Mouse (Mus musculus): ENCODE measurements around the gene Cry1.

Gene Cry1

DNA sequence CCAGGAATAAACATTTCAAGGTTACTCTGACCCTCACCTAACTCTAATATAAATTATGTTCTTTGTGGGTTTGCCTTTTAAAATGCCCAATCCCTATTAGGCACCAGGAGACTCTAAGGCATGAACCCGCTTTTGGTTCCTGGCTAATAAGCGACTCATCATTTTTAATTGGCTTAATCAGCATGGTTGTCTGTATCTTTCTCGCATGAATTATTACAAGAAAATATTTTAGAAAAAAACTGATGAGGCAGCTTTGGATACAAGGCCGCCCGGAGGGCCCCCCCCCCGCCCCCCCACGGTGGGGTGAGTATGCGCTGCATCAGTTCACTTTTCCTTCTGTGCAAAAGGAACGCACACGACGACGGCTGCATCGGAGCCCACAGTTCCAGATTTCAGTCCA lies 20.1 kb downstream of the Cry1 start:
- DNase-seq (ENCODE audit: extremely low read depth, insufficient read length, low spot score), result no peak

DNA sequence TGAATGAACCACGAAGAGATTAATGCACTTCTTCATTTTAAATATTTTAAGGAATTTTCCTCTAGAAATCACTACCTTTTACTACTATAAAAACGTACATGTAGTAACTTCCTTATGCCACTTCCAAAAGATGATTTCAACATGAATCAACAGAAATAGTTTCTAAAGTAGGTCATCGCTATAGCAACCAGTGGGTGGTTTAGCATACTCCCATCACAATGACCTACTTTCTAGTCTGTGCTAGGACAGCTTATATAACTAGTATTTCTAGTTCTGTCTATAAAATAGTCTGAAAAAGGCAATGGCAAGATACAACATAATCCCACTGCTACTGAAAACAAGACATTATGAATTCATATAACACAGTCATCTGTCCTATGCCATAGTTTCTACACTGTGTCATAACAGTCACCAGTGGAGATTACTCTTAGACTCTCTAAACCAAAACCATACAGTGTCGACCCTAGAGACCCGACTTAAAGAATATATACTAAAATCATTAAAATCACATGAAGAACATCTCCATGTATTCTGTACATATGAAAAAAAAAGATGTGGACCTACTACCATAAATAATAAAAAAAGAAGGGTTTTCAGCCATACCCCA lies 23.0 kb downstream of the Cry1 start:
- DNase-seq (ENCODE audit: extremely low read depth, insufficient read length, low spot score), result peak; percentile 42

DNA sequence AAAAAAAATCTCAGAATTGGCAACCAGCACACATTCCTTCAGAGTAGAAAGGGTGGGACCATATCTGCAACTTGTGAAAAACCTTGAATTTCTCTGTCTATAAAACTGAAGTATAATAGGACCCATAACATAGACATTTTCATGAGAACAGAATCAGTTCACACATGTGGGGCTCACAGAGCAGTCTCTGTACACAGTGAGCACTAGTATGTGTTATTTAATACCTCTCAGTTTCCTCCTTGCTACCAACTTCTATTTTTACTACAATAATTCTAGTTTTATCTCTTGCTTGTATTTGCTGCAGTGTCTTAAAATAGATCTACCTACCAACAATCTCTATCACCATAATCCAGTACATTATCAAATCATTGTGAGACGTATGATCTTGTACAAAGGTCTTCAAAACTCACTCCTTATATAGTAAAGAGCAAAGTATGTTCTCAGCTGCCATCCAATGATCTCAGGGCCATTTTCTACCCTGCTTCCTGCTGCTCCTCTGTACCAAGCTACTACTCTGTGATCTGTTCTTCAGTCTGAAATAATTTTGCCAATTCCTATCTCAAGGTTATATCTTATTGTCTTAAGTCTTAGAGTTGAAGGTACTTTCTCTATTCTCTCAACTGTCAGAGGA lies 24.8 kb downstream of the Cry1 start:
- DNase-seq (ENCODE audit: extremely low read depth, insufficient read length, low spot score), result no peak

DNA sequence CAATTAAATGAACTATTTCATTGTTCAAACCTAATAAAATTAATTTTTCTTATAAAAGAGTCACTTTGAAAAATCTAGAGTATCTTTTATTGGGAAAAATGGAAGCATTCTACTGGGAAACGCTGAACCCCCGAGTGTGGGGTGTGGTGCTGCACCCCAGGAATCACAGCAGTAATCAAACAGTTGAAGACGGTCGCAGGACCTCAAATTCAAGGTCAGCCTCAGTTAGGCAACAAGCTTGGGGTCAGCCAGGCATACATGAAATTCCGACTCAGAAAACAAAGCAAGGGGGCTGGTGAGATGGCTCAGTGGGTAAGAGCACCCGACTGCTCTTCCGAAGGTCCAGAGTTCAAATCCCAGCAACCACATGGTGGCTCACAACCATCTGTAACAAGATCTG lies 27.4 kb downstream of the Cry1 start:
- DNase-seq (ENCODE audit: extremely low read depth, insufficient read length, low spot score), result no peak

DNA sequence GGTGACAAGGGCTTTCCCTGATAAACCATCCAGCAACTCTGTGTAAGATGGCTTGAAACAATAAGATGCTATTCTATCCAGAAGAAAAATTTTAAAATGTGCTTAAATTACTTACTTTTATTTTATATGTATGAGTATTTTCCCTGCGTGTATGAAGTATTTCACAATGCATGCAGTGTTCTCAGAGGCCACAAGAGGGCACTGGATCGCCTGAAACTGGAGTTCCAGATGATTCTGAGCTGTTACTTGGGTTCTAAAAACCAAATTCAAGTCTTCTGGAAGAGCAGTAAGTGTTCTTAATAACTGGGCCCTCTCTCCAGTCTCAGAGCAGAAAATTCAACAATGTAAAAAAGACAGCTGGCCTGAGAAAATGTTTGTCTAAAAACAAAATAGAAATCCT lies 30.7 kb downstream of the Cry1 start:
- DNase-seq (ENCODE audit: extremely low read depth, insufficient read length, low spot score), result peak; percentile 22

DNA sequence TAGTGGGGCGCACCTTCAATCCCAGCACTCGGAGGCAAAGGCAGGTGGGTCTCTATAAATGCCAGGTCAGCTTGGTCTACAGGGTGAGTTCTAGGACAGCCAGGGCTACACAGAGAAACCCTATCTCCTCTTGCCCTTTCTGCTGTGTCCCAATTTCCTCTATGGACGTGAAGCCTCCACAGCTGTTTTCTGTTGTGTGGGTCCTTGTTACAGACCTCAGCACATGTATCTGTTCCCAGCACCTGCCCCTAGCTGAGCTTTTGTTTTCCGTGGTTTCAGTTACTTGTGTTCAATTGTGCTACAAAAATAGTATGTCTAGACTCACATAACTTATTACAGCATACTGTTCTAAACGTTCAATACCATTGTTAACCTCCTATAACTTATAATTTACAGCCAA lies 35.6 kb downstream of the Cry1 start:
- no peak for DNase-seq (ENCODE audit: extremely low read depth, insufficient read length, low spot score)

DNA sequence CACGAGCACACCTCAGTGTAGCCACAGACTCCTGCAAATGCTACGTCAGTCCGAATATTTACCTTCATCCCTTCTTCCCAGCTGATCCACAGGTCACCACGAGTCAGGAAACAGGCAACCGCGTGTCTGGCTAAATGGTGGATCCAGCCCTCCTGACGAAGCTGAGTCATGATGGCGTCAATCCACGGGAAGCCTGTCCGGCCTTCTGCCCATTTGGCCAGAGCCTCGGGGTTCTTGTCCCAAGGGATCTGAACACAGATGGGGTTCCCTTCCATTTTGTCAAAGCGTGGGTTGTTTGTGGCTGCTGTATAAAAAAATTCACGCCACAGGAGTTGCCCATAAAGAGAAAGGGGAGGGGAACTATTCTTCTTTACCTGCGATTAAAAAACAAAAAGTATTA lies 38.6 kb downstream of the Cry1 start:
- DNase-seq (ENCODE audit: extremely low read depth, insufficient read length, low spot score), result peak; percentile 29

DNA sequence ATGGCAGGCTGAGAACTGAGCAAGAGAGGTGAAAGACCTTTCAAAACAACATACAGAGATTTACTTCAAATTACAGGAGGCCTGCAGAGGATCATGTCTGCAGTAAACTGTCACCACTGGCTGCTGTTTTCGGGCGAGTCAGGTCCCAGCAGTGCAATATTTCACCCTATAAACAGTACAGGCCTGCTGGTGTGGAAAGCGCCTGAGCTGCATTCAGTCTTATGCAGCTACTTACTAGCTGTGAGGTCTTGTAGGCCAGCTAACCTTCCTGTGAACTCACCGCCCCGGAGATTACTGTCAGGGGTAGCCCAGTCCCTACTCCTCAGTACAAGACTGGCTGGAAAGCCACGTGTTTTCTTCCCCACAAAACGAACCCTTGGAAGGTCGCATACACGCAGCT lies 43.4 kb downstream of the Cry1 start:
- no peak for DNase-seq (ENCODE audit: extremely low read depth, insufficient read length, low spot score)

DNA sequence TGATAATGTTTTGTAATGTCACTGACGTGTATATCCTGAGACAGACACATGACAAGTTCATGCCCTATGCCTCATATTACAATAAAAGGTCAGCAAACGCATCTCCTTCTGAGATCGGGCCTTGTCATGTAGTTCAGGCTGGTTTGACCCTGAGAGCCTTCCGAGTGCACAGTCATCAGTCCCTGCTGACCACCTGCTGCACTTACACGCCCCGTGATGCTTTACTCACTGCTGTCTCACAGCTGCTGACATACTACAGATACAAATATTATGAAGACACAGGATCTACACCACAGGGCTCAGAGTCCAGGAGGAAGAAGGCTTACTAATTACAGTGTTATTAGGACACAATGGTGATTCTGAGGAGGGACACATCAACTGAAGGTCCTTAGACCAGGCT lies 48.3 kb downstream of the Cry1 start:
- DNase-seq (ENCODE audit: extremely low read depth, insufficient read length, low spot score), result no peak

DNA sequence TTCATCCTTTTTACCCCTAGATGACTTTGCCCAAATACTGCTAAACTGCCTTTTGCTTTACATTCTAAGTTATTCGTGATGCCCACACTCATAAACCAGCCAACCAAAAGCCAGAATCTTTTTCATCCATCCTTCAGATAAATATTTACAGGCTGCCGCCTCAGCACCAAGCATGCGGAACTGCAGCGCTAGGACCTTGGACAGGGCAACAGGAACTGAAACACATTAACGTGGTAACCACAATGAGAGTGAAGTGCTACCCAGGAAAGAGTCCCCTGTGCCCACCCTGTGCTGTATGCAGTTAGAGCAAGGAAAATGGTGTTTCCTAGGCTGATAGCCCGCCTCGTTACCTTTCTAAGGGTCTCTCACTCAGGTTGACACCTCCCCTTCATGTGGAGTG lies 56.4 kb downstream of the Cry1 start:
- no peak for DNase-seq (ENCODE audit: extremely low read depth, insufficient read length, low spot score)

DNA sequence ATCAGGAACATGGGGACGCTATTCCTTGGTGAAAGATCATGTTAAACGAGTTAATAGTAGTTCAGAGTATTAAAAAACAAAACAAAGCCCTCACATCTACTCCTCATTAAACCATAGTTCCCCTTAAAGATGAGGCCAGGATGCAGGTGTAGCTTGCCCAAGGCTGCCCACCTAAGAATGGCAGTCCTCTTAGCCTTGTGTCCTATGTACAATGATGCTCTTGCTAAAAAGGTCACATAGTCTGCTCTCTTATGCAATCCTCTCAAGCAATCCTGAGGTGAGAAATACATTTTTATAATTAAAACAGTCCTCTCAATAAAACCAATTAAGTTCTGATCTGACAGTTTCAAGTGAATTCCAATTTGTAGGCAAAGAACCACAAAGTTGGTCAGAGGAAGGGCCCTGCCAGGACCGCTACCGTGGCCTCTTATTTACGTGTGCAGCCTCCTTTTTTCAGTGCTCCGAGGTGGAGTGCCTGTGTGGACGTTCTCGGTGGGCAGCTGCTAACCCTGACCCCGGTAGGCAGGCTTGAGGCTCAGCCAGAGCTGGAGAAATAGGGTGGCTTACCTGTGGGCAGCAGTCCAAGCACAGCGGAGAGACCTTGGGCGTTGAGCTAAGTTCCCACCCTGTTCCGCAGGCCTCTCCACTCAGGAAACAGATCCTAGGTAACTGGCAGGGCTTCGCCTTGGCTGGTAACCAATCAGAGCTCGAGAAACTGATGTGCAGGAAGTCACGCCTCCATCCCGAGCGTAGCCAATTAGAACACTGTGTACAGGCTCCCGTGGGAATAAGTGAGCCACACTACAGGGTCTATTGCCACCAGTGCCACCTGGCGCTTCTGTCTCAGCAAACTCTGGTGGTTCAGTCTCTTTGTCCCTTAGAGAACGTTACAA lies 57.2 kb downstream of the Cry1 start, which contains the start of gene Mterf2:
TSS of gene Mterf2 (minus strand) at position 633 of the 893 bp plus-strand sequence.
- peak; percentile 85 for DNase-seq (ENCODE audit: extremely low read depth, insufficient read length, low spot score)

DNA sequence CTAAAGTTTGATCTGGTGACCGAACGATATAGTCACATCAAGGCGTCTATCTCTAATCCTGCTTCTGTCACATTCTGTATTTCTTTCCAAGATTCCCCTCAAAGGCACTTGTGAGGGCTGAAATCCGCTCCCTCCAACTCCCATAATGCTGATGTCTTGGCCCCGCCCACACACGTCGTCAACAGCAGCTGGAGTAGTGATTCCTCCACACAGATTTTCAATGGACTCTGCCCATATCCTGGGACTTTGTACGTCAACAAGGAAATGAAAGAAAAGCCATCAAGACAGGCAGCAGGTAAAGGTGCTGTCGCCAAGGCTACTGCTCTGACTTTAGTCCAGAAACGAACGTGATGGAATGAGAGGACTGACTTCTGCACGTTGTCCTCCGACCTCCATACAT lies 59.7 kb downstream of the Cry1 start:
- DNase-seq (ENCODE audit: extremely low read depth, insufficient read length, low spot score), result no peak

DNA sequence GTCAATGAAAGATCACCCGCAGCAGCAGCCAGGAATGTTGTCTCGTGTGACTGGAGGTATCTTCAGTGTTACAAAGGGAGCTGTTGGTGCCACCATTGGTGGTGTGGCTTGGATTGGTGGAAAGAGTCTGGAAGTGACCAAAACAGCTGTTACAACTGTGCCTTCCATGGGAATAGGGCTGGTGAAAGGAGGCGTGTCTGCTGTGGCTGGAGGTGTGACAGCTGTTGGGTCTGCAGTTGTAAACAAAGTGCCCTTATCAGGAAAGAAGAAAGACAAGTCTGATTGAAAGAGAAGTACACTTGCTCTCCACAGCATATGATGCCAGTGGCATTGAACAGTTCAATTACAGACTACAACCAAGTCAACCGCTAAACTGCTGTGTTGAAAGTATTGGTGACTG lies 70.5 kb downstream of the Cry1 start:
- DNase-seq (ENCODE audit: extremely low read depth, insufficient read length, low spot score), result no peak

DNA sequence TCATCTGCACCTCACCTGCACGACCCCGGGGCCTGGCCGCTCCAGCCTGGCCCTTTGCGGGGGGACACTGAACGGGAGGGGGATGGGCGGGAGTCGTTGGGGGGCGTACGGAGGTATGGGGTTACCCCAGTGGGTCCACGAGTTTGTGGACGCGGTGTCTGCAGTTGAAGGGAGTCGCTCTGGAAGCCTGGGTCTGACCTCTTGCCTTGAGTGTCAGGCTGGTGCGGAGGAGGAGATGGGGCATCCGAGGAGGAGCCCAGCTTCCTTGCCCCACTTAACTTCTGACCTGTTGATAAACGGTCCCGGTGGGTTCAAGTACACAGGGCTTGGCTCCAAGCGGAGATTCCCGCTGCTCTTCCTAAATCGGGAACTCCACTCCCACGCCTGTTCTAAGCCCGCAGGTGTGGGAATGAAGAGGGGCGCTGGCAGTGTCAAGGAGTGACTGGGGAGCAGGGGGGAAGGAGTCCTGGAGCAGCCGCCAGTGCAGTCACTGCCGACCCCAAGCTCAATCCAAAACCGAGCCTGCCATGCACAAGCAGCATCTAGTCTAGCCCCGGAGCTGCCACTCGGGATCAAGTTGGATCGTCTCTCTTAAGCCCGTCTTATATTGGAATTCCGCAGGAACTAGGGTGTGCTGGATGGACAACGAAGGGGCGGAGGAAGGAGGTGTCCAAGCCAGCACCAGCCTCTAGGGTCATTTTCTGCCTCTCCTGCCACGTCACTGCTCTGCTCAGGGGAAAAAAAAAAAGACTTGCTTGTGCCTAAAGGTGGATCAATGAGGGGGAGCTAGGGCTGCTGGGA lies 81.6 kb downstream of the Cry1 start:
- peak; percentile 76 for DNase-seq (ENCODE audit: extremely low read depth, insufficient read length, low spot score)

DNA sequence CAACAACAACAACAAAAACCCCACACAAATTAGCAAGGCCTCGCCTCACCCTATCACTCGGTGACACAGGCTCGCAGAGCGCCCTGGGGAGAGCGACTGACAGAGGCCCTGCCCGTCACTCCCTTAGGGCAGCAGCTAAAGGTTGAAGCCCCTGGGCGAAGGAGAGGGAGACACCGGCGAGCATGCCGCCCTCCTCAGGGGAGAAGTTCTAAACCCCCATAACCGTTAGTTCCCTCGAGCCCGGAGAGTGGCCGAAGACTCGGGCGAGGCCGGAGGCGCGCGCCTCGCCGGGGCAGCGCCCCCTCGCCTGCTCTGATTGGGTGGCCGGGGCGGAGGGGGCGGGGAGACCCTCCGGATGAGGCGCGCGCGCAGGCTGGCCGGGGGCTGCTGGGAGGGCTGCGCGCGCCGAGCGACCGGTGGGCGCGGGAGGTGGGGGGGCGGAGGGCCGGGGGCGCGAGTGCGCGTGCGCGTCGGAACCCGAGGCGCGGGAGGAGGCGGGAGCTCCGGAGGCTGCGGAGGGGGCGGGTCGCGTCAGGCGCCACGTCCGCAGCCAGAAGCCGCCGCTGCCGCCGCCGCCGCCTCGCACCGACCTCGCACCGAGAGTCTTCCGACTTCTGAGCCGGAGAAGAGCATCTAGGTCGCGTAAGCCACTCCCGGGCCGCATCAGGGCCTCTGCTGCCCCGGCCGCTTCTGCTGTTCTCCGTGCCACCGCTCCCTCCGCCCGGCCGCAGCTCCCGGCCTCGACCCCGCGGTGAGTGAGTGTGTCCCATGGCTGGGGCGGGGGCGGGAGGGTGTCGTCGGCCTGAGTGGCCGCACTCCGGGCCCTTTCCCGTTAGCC lies 82.4 kb downstream of the Cry1 start, which contains the start of the genes Fhl4 and Tmem263:
TSS of gene Fhl4 (minus strand) at position 249 of the 838 bp plus-strand sequence.
TSS of gene Tmem263 (plus strand) at position 381 of the 838 bp plus-strand sequence.
- DNase-seq (ENCODE audit: extremely low read depth, insufficient read length, low spot score), result peak; percentile 87

DNA sequence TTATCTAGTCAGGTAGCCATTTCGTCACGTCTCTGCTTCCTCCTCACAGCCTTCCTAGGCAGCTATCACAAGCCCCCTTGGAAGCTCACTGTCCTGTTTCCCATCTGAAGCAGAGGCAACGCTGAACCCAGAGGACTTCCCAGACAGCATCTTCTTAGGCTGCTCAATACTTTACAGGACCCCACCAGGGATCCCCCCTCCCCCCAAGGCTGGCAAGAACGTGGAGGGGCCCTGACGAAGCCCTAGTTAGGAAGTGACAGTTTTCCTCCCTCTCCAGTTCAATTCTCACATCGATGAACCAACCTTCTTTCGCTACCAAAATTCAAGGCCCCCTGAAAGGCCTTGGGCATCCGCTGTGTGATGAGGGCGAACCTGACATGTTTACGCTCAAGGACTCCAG lies 83.0 kb downstream of the Cry1 start:
- DNase-seq (ENCODE audit: extremely low read depth, insufficient read length, low spot score), result no peak

All from 3134 (cell line).